Mouse (Mus musculus) G1E-ER4 (cell line): Measurements from ENCODE around the gene Upp2. TPM values are rescaled to one million over a fixed set of nuclear protein-coding genes. Genes with fewer than 3 reads are reported as not detected.

Experiments used
- GATA1 ChIP-seq: IDR thresholded peaks from one replicate; pipeline ENCODE4 v1.8.0; 2012; ENCODE audit warnings: low read length, inconsistent platforms
- polyA plus RNA-seq: library from polyadenylated mRNA; stranded (reverse); fragments of >175 nt; gene quantifications from 2 replicates; pipeline ENCODE4 v1.2.3, GENCODE M21; 2012

Upp2 gene
- not detected in 2 replicates for polyA plus RNA-seq

DNA sequence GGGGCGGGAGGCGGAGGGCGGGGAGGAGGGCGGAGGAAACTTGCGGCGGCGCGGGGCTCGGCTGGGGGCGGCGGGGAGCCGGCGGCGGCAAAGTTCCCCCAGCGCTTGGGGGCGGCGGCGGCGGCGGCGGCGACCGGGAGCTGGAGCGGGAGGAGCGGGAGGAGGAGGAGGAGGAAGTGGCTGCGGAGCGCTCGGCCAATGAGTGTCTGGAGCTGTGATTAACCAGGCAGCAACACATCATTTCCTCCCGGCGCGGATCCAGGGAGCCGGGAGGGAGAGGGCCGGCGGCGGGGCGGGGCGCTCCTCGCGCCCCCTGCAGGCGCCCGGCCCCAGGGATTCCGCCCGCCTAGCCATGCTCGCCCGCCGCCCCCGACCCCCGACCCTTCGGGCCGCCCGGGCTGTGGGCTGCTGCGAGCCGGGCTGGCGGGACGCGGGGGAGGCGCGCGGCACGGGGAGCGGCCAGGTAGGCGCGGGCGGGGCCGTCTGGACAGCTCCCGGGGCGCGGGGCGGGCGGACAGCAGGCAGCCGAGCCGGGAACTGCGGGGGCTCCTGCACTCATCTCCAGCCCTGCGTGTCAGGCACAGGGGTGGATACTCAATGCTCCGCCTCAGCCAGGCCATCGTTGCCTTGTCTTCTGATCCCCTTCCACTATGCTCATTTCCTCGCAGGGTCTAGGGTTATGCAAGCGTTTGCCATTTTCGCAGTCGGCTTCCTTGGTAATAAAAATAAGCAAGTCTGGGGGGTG lies at the start of gene Upp2, which contains the start of gene Acvr1:
Gene Upp2, plus strand, starts transcription at position 233 of the 745 bp plus-strand sequence.
Gene Acvr1, minus strand, starts transcription at position 92 of the 745 bp plus-strand sequence.
- TF ChIP-seq GATA1: no peak

DNA sequence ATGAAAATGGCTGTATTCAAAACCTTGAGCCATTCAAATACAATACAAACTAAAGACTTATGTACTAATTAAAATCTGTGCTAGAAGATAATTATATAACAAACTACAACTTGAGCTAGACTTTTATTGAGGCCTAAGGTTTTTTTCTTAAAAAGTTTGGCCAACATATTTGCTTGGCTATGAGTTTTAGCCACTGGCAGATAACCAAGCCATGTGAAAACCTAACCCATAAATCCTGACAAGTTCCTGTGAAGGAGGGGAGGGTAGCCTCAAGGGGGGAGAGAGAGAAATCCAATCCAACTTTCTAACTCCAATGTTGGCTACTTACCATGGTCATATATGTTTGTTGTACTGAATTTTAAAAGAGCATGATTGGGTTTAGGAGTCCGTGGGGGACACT lies 48.6 kb upstream of the Upp2 start:
- no peak for TF ChIP-seq GATA1

DNA sequence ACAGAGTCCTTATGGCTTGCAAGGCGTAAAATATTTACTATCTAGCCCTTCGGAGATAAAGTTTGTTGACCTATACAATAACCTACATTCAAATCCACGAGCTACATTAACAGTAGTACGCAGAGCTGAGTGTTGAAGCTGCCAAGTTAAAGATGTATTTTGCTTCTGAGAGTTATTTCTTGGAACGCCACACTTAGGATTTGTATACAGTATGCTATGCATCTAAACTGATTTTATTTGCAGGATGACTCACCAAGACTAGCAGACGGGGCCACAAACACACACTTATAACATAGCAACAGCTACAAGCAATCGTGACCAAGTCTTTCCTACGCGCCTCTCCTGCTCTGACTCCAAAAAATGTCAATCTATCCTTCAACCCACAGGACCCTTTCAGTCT lies 46.4 kb upstream of the Upp2 start:
- TF ChIP-seq GATA1: no peak

DNA sequence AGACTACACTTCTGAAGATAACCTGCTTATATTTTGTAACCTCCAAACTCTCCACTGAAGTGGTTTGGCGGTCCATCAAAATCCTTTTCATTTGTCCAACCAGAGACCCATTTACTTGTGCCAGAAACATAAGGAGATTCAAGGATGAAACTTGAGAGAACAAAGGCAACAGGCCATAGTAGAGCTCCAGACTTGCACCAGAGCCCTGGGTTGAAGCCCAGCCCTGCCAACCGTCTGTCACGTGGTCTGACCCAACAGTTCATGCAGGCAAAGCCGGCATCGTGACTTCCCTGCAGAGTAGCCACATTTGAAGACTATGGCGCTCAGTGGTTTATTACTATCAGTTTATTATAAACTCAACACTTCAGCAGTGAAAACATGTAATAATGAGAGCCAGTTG lies 45.5 kb upstream of the Upp2 start:
- no peak for TF ChIP-seq GATA1

DNA sequence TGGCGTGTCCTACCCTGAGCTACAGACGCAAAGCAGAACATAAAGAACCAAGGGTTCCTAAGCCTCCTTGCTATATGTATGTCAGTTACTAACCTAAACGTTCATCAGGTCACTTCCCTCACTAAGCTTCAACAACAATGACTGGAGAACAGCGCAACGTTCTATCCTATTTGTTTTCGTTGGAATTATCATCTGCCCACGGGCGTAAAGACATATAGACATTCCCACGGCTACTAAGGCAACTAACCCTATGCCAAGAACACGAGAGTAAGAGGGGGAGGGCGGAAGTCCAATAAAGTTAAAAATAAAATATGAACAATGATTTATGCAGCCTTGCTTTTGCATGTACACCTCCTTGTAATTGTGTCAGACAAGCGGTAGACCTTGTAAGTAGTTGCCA lies 44.0 kb upstream of the Upp2 start:
- TF ChIP-seq GATA1: no peak

DNA sequence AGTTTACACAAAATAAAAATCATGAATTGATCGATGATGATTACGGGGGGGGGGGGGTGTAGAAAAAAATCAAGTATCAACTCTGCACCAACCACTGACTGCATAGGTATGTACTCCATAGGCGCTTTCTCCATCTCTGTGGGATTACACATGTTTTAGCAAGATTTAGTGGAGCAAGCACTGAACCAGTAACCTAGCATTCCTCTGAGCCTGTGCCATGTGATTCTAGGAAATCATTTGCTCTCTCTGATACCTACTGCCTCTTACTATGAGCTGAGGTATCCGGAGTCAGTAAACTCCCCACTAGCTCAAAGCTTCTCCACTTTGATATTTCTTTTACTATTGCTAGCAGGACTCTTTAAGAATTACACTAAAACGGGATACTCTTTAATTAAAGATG lies 43.2 kb upstream of the Upp2 start:
- TF ChIP-seq GATA1: no peak

DNA sequence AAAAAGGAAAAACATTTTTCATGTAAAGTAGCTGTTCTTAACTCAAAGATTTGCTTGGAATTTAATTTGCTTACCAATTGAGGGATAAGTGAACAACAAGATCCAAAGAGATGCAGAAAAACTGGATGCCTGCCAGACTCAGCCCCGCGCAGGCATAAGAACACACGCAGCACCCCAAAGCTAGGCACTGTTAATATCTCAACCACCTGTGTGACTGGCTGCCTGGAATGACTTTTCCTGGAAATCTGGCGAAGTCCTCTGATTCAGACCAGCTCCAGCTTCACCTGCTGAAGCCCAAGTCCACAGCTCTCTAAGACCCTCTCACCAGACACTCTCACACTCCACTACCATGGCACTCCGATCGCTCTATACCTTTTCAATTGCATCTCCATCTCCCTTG lies 42.7 kb upstream of the Upp2 start:
- TF ChIP-seq GATA1: no peak

DNA sequence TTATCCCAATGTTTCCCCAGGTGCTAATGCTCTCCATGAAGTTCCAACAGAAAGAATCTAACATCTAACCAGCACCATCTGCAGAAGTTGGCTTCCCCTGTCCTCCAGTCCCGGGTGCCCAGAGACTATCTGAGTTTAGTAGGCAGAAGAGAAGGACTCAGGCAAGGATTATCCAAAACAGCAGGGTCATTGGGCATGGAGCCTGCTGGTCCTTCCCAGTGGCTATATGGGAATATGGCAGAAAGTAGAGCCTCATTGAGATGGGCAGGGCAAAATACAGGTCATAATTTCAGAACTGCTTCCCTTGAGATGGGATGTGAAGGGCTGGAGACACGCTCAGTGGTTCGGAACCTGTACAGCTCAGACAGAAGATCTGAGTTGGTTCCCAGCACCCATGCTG lies 39.3 kb upstream of the Upp2 start:
- TF ChIP-seq GATA1: no peak

DNA sequence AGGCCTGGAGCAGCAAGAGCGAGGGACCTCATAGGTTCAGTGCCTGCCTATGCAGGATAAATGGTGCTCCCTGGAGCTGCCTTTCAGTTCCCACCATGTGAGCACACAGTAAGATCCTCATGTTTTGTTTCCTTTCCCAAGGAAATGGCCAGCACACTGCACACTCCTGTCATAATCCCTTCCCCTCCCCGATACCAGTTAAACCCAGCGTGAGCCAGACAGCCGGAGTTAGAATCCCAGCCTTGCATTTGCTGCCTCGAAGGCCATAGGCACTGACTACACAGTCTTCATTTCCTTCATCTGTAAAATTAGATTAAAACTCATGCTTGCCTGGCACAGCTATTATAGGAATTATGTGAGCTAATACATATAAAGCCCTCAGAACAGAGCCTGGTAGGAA lies 37.7 kb upstream of the Upp2 start:
- TF ChIP-seq GATA1: no peak

DNA sequence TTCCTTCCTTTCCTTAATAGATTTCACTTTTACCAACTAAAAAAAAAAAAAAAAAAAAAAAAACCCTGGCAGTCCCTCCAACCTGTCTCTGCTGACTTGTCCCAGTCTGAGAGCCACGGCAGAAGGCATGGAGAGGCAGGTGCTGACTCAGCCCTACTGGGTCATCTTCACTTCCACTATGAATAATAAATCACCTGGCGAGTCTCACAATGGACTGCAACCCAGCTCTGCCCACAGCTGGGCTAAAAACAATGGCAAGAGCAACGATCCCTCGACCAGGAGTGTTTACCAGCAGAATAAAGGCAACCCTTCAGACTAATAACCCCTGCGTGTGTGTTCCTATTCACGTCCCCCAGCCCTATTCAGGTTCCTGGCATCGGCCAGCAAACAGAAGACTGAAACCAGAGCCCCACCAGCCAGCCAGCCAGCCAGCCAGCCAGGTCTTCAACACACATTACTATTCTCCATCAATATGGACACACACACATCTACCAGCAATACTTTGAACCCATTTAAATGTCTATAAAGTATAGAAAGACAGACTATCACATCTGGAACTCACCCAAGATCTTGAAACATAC lies 37.1 kb upstream of the Upp2 start:
- TF ChIP-seq GATA1: no peak

DNA sequence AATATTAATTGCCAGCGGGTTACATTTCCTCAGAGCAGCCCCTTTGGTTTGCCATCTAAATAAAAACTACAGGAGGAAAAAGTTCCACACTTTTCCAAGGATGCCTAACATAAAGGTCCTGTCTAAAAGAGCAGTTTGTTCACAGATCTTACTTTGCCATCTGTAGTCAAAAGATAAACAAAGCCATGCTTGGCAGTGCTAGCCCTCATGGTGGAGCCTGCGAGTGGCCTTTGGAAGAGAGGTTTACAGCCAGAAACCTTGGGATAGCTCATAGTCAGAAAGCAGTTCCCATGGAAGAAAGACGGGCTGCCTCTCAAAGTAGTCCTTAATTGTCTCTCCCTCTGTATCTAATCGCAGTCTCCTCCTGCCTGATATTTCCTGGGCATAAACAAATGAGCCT lies 36.6 kb upstream of the Upp2 start:
- no peak for TF ChIP-seq GATA1

DNA sequence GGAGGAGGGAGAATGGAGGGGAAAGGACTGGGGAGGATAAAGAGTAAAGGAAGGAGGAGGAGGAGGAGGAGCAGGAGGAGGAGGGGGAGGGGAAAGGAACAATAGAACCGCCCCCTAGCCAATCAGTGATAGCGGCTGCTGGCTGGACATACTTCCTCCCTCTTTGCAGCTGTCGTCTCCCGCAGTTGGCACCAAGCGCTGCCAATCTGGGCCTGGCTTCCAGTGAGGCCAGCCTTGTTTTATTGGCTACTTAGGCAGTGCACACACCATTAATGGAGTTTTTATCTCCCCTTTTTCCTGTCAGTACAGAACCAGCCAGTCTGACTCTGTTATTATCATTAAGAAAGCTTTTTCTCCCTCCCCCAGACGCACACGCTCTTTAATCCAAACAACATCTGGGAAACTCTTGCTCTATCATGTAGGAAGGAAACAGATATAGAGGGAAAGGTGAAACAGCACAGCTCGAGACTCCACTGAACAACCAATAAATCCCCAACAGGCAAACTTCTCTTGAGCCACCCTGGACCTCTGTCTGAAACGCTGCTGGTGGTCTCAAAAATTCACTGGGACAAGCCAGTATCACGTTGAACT lies 34.7 kb upstream of the Upp2 start:
- no peak for TF ChIP-seq GATA1

DNA sequence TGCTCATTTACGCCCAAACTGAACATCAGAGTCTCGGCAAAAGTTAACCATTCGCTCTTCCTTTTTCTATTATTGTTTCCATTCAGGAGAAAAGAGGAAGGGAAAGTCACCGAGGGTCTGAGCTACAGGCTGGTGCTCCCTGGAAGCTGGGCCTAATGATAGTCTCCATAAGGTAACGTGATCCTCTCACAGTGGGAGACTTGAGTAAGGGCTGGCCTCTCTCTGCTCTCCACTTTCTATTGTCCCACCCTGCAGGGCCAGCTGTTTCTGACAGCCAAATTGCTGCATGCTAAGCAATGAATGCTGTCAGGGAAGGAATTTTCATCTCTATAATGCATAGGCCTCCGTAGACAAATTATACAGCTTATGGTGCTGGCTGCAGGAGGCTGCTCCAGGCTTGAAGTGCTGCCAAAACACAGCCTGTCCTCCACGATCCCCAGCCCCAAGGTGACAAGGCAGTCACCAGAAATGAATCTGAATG lies 33.5 kb upstream of the Upp2 start:
- no peak for TF ChIP-seq GATA1

DNA sequence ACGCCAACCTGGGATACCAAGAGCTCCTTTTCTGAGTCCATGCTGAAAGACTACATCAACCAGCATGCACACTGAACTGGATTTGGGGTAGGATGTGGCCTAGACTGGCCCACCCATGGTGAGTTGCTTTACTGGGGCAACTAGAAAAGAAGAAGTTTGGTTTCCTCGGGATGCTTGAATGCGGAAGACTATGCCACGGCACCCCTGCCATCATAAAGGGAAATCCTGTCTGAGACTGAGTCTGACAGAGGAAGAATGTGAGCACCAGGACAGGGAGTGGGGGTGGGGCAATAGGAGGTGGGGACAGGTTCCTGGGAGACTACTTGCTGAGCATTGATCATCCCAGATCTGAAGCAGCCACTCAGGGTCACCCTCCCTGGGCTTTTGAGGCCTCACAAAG lies 32.7 kb upstream of the Upp2 start:
- TF ChIP-seq GATA1: no peak

DNA sequence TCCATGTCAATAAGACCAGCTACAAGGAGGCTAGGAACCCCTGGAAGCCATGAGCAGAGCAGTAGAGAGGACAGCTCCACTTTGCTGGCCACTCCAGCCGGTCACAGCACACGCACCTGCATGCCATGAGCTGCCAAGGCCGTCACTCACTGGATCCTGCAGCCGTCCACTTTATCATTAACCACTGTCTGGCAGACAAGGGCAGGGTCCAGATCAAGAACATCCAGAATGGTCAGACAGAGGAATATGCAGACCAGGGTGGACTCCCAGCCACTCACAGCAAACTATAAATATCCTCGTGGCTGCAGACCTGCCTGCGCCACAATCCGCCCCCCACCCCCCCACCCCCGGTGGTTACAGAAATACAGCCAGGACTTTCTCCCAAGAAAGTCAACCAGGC lies 31.9 kb upstream of the Upp2 start:
- no peak for TF ChIP-seq GATA1

DNA sequence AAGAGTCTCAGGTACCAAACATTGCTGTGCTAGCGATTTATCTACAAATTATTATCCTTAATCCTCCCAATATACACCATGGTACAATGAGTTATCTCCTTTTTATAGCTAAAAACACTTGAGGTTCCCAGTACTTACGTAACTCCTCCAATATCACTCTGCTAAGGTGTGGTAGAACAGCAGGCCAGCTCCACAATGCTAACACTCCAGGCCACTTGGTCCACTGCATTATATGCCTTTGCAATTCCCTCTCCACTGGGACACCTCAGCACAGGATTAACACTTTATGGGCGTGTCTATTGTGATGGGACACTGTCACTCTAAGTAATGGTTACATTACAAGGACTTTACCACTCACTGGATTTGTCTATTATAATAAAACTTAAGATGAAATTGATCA lies 30.3 kb upstream of the Upp2 start:
- TF ChIP-seq GATA1: no peak

DNA sequence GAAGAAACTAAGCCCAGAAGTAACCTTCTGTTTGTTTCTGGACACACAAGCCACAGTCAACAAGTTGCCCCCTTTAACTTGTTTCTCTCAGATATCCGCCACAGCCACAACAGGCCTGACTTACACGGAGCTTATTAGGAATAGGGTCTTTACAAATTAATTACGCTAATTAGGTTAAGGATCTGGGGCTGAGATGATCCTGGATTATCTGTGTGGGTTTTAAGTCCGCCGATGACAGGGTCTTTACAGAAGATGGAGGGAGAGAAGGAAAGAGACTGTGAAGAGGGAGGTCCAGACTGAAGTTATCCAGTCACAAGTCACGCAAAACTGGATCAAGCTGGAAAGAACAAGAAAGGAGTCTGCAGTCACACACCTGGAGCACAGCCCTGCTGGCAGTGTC lies 28.9 kb upstream of the Upp2 start:
- no peak for TF ChIP-seq GATA1
